Mouse (Mus musculus): ENCODE measurements around the gene Nova2. TPM values are rescaled to one million over a fixed set of nuclear protein-coding genes. Genes with fewer than 3 reads are reported as not detected.
A peak's percentile ranks its signal among the peaks of the same experiment; 100 is the strongest.

The Nova2 gene
- total RNA-seq, 2 experiments from 2014 or later, result 5.5 to 6.6 TPM

DNA sequence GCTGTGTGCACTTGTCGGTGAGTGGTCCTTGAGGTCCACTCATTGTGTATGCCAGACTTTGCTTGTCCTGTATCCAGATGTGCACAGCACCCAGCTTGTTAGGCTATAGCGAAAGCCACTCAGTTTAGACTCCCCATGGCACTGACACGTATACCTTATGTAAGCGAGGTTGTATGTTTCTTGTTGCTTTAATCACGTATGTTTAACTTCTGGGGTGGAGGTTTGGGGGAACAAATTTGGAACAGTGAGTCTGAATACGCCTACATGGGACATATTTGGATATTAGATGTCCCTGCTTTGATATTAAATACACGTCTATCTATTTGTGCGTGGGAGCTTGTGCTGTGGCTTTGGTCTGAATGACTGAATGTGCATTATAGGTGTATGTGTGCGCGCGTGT lies 2.4 kb upstream of the Nova2 start:
- intact Hi-C loops (cut with DNase I), result loop anchor here (2.0 kb wide), 1 partner anchor 70 kb away; no protein-coding TSS in a partner anchor
- DNase-seq (ENCODE audit: low spot score), result no peak

DNA sequence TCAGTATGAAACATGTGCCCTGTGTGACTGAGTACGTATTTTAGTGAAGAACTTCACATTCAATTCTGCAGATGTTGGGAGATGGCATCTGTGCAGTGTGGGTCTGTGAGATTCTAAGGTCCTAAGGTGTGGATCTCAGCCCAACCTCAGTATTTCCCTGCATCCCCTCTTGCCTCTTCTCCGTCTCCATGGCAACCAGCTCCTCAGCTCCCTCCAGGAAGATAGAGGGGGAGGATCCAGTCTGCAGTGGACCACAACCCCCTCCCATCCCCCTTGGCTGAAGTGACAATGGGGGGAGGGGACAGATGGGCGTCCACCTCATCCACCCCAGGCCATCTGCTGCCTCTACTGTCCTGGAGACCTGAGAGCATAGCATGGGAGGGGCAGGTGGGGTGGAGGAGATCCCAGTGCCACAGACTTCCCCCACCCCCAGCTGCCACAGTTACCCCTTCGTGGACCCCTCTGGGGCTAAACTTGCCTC lies 1.9 kb upstream of the Nova2 start:
- DNase-seq (ENCODE audit: low spot score), result no peak
- intact Hi-C loops (cut with DNase I), result loop anchor here (2.0 kb wide), 1 partner anchor 69 kb away; no protein-coding TSS in a partner anchor

DNA sequence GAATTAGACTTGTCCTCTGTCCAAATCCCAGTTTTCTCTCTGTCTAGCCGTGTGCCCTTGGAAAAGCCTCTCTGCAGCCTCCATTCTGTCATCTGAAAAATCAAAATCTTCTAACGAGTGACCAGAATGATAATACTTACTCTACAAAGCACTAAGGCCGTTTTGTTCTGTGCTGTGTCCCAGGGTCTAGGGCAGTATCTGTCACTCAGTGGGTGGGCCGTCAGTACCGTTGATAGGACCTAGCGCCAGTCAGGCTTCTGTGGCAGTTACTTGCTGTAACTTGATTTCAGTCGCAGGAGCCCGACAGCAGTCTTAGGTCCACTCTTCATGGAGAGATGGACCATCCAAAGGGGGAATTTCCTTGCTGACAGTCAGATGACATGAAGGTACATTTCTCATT lies 1.4 kb upstream of the Nova2 start:
- intact Hi-C loops (cut with DNase I), result no loop called here

DNA sequence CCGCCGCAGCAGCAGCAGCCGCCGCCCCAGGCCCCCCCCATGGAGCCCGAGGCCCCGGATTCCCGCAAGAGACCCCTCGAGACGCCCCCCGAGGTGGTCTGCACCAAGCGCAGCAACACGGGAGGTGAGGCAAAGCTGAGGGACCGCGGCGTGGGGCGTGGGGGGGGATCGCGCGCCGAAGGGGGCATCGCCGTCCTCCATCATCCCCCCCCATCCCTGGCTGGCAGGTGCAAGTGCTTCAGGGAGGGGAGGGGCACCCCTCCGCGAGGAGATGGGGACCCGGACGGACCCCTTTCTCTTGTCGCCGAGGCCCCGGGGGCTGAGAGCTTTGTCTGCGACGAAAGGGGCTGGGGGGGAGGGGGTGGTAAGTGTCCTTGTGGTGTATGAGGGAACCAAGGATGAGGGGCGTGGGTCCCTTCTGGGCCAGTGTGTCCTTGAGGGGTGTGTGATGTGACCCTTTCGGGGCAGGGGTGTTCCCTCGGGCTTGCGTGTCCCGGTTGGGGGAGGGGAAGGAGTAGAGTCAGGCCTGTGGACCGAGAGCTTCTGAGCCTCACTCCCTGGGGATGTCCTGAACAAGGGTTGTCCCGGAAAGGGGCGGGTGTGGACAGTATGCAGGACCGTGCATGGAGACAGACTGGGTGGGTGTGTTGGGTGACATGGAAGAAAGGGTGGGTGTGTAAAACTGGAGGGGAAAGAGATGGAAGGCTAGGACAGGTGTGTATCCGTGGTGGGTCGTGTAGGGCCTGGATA lies 528 bp downstream of the Nova2 start:
- DNase-seq (ENCODE audit: low spot score), result peak; percentile 61

More for the DNA sequence above, 1.4 kb upstream of the Nova2 start:
- no peak for DNase-seq (ENCODE audit: low spot score)

DNA sequence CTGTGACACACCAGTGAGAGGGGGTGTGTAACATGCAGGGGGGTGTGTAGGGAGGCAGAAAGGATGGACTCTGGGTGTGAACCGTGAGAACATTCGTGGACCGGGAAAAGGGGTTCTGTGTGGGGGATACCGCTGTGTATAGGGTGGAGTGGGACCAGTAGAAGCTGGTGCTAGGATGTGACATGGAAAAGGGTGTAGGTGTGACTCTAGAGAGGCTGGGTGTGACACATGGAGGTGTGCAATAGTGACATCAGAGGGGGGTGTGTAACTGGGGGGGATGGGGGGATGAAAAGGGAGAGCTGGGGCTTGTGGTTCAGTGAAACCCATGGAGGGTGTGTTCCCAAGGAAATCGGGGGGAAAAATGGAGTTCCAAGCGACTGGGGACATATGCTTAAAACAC lies 1.2 kb downstream of the Nova2 start:
- intact Hi-C loops (cut with DNase I), result loop anchor here (1.0 kb wide), 1 partner anchor 21 kb away; no protein-coding TSS in a partner anchor
- DNase-seq (ENCODE audit: low spot score), result no peak

More for the DNA sequence above, 528 bp downstream of the Nova2 start:
- intact Hi-C loops (cut with DNase I), result no loop called here

DNA sequence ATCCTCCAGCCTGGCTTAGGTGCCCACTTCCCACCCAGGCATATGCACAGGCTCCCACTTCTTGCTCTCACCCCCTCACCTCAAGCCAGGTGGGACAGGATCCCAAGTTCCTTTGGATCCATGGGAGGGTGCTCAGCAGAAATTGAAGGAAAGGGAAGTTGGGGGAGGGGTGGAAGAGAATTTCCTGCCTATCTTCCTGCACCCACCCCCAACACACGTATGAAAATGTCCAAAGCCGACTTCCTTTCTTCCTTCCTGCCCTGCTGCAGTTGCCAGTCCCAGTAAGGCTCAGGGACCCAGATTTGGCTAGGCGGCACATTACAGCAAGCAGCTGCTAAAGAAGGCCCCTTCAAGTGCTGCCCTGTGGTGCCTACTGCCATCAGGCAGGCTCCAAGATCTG lies 2.1 kb downstream of the Nova2 start:
- intact Hi-C loops (cut with DNase I), result loop anchor here (1.0 kb wide), 1 partner anchor 21 kb away; no protein-coding TSS in a partner anchor
- DNase-seq (ENCODE audit: low spot score), result peak; percentile 49

DNA sequence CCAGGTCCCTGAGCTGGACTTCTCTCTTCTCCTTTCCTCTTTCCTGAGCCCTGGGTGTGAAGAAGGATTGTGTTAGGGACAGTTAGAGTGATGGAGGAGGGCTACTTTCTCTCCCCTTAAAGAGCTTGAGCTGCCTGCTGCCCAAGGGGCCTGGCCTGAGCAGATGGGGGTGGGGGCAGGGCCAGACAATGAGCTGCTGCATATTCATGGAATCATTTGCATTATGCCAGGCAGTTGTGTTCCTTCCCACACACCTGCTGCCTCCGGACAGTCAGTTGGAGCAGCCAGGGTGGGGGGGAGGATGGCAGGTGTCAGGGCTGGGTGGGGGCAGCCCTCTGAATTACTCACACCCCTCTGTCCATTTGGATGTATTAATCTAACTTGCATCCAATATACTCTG lies 16.7 kb downstream of the Nova2 start:
- no peak for DNase-seq (ENCODE audit: low spot score)
- intact Hi-C loops (cut with DNase I), result no loop called here

DNA sequence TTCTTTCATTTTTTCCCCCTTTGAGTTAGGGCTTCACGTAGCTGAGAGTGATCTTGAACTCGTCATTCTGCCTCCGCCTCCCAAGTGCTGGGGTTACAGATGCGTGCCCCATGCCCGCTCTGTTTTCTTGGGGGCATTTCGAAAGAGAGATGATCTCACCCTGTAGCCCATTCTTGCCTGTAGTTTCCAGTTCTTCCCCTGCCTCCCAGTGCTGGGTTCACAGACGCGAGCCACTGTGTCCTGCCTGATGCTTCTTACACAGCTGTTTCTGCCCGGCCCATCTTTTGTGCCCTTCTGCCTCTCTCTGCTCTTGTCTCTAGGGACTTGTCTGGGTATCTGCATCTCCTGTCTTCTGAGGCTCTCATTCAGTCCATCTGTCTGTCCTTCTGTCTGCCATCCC lies 17.1 kb downstream of the Nova2 start:
- no peak for DNase-seq (ENCODE audit: low spot score)
- intact Hi-C loops (cut with DNase I), result no loop called here

DNA sequence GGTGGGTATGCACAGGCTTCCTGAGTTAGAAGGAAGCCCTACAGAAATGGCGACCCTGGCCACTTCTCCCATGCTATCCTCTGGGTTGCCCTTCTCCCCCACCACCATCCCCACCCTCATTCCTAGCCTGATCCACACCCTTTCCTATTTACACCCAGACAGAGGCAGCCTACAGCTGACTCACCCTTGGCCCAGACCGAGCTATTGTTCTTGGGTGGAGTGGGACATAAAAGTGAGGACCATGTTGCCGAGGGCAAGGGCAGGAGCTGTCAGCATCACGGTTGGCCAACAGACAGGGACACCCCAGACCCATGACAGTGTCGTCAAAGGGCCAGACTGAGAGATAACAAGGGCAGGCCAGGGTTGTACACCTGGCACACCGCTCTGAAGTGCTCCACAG lies 22.5 kb downstream of the Nova2 start:
- DNase-seq (ENCODE audit: low spot score), result peak; percentile 72
- intact Hi-C loops (cut with DNase I), result loop anchor here (1.0 kb wide), 2 partner anchors 10 to 21 kb away; no protein-coding TSS in a partner anchor

DNA sequence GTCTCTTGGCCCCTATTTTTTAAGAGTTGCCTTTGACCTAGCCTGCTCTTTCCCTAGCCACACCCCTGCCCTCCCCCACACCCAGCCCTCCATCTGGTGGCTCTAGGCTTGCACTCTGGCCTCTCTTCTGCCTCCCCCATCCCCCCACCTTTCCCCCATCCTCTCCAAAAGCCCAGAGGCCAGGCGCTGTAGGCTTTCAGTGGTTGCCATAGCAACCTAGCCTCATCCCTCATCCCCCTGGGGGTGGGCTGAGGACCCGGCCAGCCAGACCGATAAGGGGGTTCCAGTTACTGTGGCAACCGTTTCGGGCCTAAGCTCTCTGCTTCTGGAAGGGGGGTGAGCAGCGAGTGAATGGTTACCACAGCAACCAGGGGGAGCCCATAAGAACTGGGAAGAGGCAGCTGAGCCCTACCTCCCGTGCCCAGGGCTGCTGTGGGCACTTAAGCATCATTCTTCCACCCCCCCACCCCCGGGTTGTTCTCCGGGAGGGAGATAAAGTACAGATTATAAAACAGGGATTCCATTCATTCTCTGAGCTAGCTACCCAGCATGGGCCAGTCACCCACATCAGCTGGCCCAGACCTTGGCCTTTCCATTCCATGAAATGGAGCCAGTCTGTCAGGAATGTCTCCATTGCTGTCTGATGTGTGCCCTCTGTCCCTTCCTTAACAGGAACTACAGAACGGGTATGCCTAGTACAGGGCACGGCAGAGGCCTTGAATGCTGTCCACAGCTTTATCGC lies 24.3 kb downstream of the Nova2 start:
- no peak for DNase-seq (ENCODE audit: low spot score)
- intact Hi-C loops (cut with DNase I), result no loop called here

DNA sequence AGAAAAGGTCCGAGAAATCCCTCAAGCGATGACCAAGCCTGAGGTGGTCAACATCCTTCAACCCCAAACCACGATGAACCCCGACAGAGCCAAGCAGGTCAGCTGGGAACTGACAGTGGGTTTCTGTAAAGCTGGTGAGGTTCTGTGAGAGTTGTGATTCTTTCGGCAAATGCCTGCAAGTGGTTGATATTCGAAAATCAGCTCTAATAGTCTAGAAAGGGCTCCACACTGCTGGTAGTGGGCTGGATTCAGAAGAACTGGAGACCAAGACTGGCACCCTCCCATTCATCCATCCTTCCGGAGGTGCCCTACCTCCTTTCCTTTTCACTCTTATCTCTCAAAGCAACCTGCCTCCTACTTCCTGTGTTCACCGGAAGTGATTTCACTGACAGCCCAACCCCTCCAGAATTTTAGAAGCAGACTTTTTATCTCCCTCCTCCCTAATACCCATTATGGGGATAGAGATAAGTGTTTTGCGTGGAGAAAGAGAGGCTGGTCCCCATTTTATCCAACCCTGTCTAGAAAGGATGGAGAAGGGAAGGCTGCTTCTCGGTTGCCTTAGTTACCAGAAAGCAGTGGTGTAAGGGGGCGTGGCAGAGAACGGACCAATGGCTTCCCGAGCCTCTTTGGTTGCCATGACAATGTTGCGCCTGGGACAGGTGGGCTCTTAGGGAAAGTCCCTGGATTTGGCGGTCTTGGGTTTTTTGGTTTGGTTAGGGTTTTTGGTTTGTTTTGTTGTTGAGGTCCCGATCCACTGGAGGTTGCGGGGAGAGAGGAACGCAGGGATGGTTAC lies 25.0 kb downstream of the Nova2 start:
- intact Hi-C loops (cut with DNase I), result no loop called here
- no peak for DNase-seq (ENCODE audit: low spot score)

DNA sequence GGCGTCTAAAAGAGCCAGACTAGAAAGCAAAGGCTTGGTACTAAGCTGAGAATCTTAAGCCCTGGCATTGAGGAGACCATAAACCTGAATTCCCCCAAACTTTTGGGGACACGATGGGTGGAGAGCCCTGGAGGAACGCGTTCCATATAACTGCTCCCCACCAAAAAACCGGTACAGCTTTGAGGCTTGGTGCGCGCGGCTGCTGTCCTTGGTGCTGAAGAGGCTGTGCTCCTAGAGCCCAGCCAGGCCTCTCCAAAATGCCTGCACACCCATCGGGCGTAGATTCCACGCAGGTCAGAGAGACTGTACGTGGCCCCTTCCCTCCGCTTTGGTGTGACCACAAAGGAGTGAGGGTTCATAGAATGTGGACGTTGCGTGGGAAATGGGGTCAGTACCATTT lies 25.7 kb downstream of the Nova2 start:
- intact Hi-C loops (cut with DNase I), result no loop called here
- DNase-seq (ENCODE audit: low spot score), result no peak

DNA sequence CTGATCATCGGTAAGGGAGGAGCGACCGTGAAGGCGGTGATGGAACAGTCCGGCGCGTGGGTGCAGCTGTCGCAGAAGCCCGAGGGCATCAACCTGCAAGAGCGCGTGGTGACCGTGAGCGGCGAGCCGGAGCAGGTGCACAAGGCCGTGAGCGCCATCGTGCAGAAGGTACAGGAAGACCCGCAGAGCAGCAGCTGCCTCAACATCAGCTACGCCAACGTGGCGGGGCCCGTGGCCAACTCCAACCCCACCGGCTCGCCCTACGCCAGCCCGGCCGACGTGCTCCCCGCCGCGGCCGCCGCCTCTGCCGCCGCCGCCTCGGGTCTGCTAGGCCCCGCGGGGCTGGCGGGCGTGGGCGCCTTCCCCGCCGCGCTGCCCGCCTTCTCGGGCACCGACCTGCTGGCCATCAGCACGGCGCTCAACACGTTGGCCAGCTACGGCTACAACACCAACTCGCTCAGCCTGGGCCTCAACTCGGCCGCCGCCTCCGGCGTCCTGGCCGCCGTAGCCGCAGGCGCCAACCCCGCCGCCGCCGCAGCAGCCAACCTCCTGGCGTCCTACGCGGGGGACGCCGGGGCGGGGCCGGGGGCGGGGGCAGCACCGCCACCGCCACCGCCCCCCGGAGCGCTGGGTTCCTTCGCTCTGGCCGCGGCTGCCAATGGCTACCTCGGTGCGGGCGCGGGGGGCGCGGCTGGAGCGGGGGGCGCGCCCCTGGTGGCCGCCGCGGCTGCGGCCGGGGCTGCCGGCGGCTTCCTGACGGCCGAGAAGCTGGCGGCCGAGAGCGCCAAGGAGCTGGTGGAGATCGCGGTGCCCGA lies 32.1 kb downstream of the Nova2 start:
- DNase-seq (ENCODE audit: low spot score), result peak; percentile 34
- intact Hi-C loops (cut with DNase I), result loop anchor here (1.0 kb wide), 1 partner anchor 9 kb away; no protein-coding TSS in a partner anchor

DNA sequence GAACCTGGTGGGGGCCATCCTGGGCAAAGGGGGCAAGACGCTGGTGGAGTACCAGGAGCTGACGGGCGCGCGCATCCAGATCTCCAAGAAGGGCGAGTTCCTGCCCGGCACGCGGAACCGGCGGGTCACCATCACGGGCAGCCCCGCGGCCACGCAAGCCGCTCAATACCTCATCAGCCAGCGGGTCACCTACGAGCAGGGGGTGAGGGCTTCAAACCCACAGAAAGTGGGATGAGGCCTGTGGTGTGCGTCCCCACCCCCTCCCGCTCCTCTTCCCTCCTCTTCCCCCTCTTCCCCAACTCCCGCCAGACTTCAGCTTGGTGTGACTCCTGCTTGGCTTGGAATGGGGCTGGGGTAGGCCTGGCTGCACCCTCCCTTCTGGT lies 32.7 kb downstream of the Nova2 start:
- intact Hi-C loops (cut with DNase I), result loop anchor here (1.0 kb wide), 1 partner anchor 10 kb away; no protein-coding TSS in a partner anchor
- DNase-seq (ENCODE audit: low spot score), result no peak

DNA sequence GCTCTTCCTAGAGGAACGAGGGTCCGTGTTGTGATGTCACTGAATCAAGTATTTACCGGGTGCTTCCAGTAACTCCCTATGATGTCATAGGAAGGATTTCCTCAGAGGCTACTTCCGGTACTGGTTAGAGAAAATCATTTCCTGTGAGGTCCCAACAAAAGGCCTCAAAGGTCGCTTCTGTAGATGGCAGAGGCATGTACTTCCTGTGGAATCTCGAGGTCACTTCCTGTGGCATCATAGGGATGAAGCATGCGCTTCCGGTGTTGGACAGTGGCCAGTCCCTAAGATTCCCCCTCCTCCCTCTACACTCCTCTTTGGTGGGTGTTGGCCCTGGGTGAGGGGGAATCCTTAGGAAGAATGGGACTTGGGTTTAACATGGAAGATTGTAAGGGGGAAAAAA lies 33.8 kb downstream of the Nova2 start:
- intact Hi-C loops (cut with DNase I), result no loop called here
- DNase-seq (ENCODE audit: low spot score), result no peak

DNA sequence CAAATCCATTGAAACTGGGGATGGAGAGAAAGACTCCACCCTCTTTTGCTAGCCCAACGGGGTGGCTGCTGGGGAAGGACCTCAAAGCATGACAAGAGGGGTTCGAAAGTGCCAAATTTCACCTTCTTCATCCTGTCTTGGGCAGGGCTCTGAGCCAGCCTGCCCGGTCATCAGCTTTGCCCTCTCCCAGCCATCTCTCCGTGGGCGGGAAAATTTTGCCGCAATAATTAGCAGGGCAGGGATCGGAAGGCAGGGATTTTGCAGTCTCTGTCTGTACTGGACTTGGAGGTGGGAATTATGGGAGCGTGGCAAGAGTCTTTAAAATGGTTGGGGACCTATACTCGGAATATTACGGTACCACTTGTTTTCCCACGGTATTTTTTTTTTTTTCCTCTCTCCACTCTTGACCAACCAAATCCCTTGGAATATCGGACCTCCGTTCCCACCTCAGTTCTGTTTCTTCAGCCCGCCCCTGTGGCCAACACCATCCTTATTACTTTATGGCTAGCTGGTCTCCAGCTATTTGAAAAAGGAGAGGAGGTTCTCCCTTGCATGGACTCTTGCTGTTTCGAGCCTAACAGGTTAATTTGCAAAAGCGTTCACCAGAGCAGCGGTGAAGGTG lies 36.6 kb downstream of the Nova2 start:
- intact Hi-C loops (cut with DNase I), result loop anchor here (5.0 kb wide), 1 partner anchor 55 kb away; no protein-coding TSS in a partner anchor

DNA sequence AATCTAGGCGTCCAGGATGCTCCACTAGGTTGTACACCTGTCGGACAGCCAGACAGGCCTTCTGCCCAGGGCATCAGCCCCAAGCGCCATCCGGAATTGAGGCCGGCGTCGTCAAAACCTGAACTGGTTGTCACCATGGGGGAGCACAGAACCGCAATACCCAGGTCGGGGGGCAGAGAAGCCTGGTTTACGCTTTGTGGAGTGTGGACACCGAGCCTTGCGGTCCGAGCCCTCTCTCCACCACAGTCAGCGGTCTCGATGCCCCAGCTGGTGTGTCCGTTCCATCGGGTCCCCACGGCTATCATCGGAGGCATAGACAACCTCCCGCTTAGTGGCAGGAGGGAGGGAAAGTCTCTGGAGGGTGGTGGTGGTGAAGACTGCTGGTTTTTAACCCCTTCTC lies 37.1 kb downstream of the Nova2 start:
- no peak for DNase-seq (ENCODE audit: low spot score)
- intact Hi-C loops (cut with DNase I), result loop anchor here (5.0 kb wide), 1 partner anchor 55 kb away; no protein-coding TSS in a partner anchor

More for the DNA sequence above, 36.6 kb downstream of the Nova2 start:
- DNase-seq (ENCODE audit: low spot score), result no peak

DNA sequence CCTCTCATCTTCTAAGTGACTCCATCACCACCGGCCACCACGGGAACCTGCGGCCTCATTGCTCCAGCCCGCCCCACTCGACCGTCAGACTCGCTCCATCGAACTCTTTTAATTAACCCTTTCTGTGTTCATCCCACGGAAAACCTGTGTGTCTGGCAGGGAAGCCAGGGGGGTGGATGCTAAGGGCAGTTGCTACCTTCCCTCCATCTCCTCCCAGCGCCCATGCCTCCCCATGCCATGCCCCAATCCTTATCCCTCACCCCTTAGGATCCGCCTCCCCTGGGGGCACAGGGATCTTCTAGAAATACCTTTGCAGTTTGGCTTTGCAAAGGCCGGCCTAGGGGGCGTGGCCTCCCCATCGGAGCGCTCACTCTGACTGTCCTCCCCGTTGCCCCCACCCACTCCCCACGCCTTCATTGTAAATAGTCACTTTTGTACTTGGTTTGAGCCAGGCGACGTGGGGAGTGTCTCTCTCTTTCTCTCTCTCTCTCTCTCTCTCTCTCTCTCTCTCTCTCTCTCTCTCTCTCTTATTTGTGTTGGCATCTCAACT lies 37.7 kb downstream of the Nova2 start:
- intact Hi-C loops (cut with DNase I), result loop anchor here (5.0 kb wide), 1 partner anchor 56 kb away; no protein-coding TSS in a partner anchor
- no peak for DNase-seq (ENCODE audit: low spot score)
